Mouse (Mus musculus): ENCODE data around the gene Gapvd1.

DNA sequence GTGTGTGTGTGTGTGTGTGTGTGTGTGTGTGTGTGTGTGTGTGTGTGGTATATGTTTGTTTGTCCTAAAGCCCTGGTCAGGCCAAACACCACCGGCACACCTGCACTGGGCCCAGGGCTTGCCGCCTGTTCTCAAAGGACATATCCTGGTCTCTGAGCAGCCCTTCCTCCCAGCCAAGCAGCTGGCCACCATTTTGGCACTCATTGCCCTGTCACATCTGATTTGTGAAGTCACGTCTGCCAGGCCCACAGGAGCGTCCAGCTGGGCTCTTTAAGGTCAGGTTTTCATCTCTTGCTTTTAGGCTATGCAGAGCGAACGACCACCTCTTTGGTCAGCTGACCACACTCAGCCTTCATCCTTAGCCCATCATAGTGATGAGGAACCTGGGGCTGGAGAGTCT lies 124.6 kb downstream of the Gapvd1 start:
- TF ChIP-seq POLR2A (IDR thresholded peaks at IDR 0.05; ENCODE audit: borderline replicate concordance, control insufficient read depth, low read depth, low read length) (no peak), CTCF (IDR thresholded peaks at IDR 0.05; ENCODE audit: control insufficient read depth, insufficient read depth, low read length) (no peak)
